19 mouse cellular contexts compared by ENCODE assay signal in the genomic region with DNA sequence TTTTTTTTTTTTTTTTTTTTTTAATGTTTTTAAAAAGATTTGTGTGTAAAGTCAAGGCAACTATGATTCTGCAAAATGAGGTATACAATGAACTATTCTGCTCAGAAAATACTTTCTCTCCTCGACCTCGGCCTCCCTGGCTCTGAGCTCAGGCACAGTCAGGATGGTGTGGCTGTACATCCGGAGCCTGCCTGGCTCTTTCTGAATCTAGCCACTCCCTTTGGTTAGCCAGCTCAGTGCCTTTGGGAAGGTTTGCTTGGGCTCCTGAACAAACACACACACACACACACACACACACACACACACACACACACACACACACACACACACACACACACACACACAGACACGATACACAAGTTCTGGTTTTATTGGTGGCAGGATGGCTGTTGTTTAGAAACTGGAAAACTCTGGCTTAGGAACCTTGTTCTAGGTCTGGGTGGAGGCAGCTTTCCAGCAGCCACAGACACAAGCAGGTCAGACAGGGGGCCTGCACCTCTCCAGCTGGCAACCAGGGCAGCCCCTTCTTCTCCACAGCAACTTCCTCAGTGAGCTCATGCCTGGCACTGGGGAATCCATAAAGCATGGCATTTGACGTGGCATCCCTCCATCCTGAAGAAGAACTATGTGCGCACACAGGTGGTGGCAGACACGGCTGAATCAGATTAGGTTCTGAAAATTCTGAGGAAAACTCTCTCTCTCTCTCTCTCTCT. TPM values are rescaled to one million over a fixed set of nuclear protein-coding genes. Genes with fewer than 3 reads are reported as not detected.
DNase-seq lines count a peak whose midpoint lies in the region; ATAC-seq and TF ChIP-seq lines count a peak whose summit lies in the region.
"Had no signal": no experiment of that assay in that cellular context is flagged by ENCODE, and none has a peak within 500 bp of the region (broad histone marks: within the 10 kb centered on the region; RNA-seq: fewer than 3 reads in every experiment).

No protein-coding gene starts in this region.

- H3K27ac ChIP-seq in MEL (ENCODE audit: control insufficient read depth, low read depth, low read length): no peak overlapping the region
- peak overlapping the region; percentile 52 for H3K27ac ChIP-seq in embryonic fibroblast, embryonic 13.5 days (ENCODE audit: insufficient read depth, low read length)
- H3K27ac ChIP-seq: liver, embryonic 13.5 days had no signal

- peaks cover 2 to 12% of the 10 kb centered on the region in 2 experiments; a peak in 3 of 4 replicates for H3K4me1 ChIP-seq in MEL (ENCODE audit: control insufficient read depth in 1 of 2, insufficient read depth in 2 of 2, low read length in 2 of 2)
- H3K4me1 ChIP-seq in embryonic fibroblast, embryonic 13.5 days (ENCODE audit: control insufficient read depth, insufficient read depth, low read length): peaks cover 4% of the 10 kb centered on the region; the same call in 1 of the 2 replicates

- intact Hi-C loops in heart, postnatal 14 days (cut with DNase I): no loop called here

- H3K27me3 ChIP-seq in MEL (ENCODE audit: control insufficient read depth in 1 of 2, insufficient read depth in 2 of 2, low read length in 2 of 2): no peaks in the 10 kb centered on the region
- H3K27me3 ChIP-seq: liver, embryonic 13.5 days had no signal

- no peak for TF ChIP-seq CTCF in MEL (IDR thresholded peaks at IDR 0.05 in 2 of 3, conservative IDR thresholded peaks at IDR 0.05 in 1 of 3; ENCODE audit: control insufficient read depth in 1 of 3, insufficient read depth in 1 of 3, low read depth in 2 of 3, low read length in 3 of 3, poor library complexity in 1 of 3, severe bottlenecking in 1 of 3)
- TF ChIP-seq CTCF in embryonic fibroblast, embryonic 13.5 days (IDR thresholded peaks at IDR 0.05; ENCODE audit: borderline replicate concordance, insufficient read depth, low read length): no peak

- TF ChIP-seq EP300 in MEL (IDR thresholded peaks at IDR 0.05; ENCODE audit: low read depth in 1 of 2, low read length in 2 of 2): no peak

- ATAC-seq in erythroblast, adult 5-6 weeks (replicated peaks; ENCODE audit: low FRiP score, poor library complexity, severe bottlenecking): no peak
- ATAC-seq: inflammation-experienced regulatory T-cells, adult 6 months; lung, postnatal 0 days had no signal

- H3K9me3 ChIP-seq in MEL (replicated peaks; ENCODE audit: insufficient read depth, low read length): no peaks in the 10 kb centered on the region
- H3K9me3 ChIP-seq: liver, embryonic 13.5 days had no signal

- no peak for TF ChIP-seq RAD21 in MEL (IDR thresholded peaks at IDR 0.05; ENCODE audit: low read depth, low read length)

- DNase-seq in adrenal gland, postnatal 10 days: peak; percentile 26
- no peak for DNase-seq in adrenal gland, adult 18-20 months (ENCODE audit: low spot score in 2 of 2)
- DNase-seq in heart, adult 11 months: peak; percentile 69
- no peak for DNase-seq in heart, postnatal 14 days
- DNase-seq in MEL (ENCODE audit: low read depth, low spot score): no peak
- DNase-seq in retina, postnatal 1 day: no peak
- DNase-seq: cerebellum, adult 18-20 months; gastrocnemius, postnatal 10 days; kidney, adult 9 months; kidney, postnatal 36 days; left cerebral cortex, postnatal 4 days; liver, embryonic 13.5 days; midbrain, embryonic 14.5 days had no signal

- H3K4me3 ChIP-seq in MEL (ENCODE audit: control insufficient read depth in 1 of 2, insufficient read depth in 1 of 2, low read depth in 2 of 2, low read length in 2 of 2): no peak overlapping the region
- no peak overlapping the region for H3K4me3 ChIP-seq in embryonic fibroblast, embryonic 13.5 days (ENCODE audit: insufficient read depth, low read length)
- H3K4me3 ChIP-seq: erythroblast, embryonic 14.5 days; liver, embryonic 13.5 days had no signal

- no peak for TF ChIP-seq POLR2A in MEL (IDR thresholded peaks at IDR 0.05; ENCODE audit: control insufficient read depth in 1 of 2, insufficient read depth in 1 of 2, low read depth in 1 of 2, low read length in 2 of 2, poor library complexity in 1 of 2)
- TF ChIP-seq POLR2A in embryonic fibroblast, embryonic 13.5 days (IDR thresholded peaks at IDR 0.05; ENCODE audit: low read depth, low read length): 0 out of 2 replicates have a peak, but pooled peaks have one; percentile 28

- no peaks in the 10 kb centered on the region for H3K79me2 ChIP-seq in MEL (ENCODE audit: control insufficient read depth, insufficient read depth, low read length, poor library complexity)

- no peak overlapping the region for H3K9ac ChIP-seq in MEL (ENCODE audit: control insufficient read depth, low read depth, low read length, poor library complexity, severe bottlenecking)
- H3K9ac ChIP-seq: liver, embryonic 13.5 days had no signal

- peaks cover 0 to 7% of the 10 kb centered on the region in 2 experiments; a peak in 3 of 4 replicates for H3K36me3 ChIP-seq in MEL (ENCODE audit: control insufficient read depth in 1 of 2, insufficient read depth in 2 of 2, low read length in 2 of 2)
- H3K36me3 ChIP-seq: liver, embryonic 13.5 days had no signal

TF ChIP-seq in MEL, 35 proteins besides CTCF, POLR2A, EP300 and RAD21:
- TF ChIP-seq ZNF384 (IDR thresholded peaks at IDR 0.05; ENCODE audit: low read depth, low read length): peak; percentile 42; the same call in 1 of the 2 replicates
- TF ChIP-seq MAX (IDR thresholded peaks at IDR 0.05; ENCODE audit: low read length): no peak
- no peak for TF ChIP-seq NRF1 (IDR thresholded peaks at IDR 0.05; ENCODE audit: insufficient read depth, low read depth, low read length, poor library complexity, severe bottlenecking)

RNA-seq across cellular contexts. Expression of a gene that starts 24.5 kb away (rescaled TPM):
- total RNA-seq in adrenal gland, postnatal 10 days (2021): 100 to 1,000 TPM; 119 to 121 TPM
- 100 to 1,000 TPM; 156 to 173 TPM for total RNA-seq in adrenal gland, adult 18-20 months (2021)
- 100 to 1,000 TPM; 128 to 136 TPM for total RNA-seq in heart, postnatal 14 days (2021)
- total RNA-seq in MEL (2012; rRNA removed): 18.4 and 21.6 TPM in 2 replicates
- polyA plus RNA-seq in MEL (2012; ENCODE audit: insufficient read depth in 1 of 2, insufficient read length in 2 of 2, low read depth in 1 of 2, low replicate concordance in 2 of 2, missing spikeins in 1 of 2): 10 to 100 TPM in 1 of 2 experiments, not detected in 1; 22.5 TPM
- polyA plus RNA-seq in embryonic fibroblast, embryonic 13.5 days (2011; ENCODE audit: insufficient read length, low read depth, missing spikeins): 51.0 and 61.1 TPM in 2 replicates
- total RNA-seq in erythroblast, adult 5-6 weeks (2015; ENCODE audit: low replicate concordance): 113 and 121 TPM in 2 replicates
- 170 and 171 TPM in 2 replicates for total RNA-seq in erythroblast, adult 5-6 weeks (2017; ENCODE audit: low replicate concordance)

RNA-seq across cellular contexts. Expression of a gene that starts 27.1 kb away (rescaled TPM):
- 1 to 10 TPM; 3.2 to 4.3 TPM for total RNA-seq in adrenal gland, postnatal 10 days (2021)
- 1 to 10 TPM; 3.1 to 3.4 TPM for total RNA-seq in adrenal gland, adult 18-20 months (2021)
- 1 to 10 TPM; 1.9 to 2.2 TPM for total RNA-seq in heart, postnatal 14 days (2021)
- 6.4 and 8.3 TPM in 2 replicates for total RNA-seq in MEL (2012; rRNA removed)
- 1 to 10 TPM in 1 of 2 experiments, not detected in 1; 9.3 TPM for polyA plus RNA-seq in MEL (2012; ENCODE audit: insufficient read depth in 1 of 2, insufficient read length in 2 of 2, low read depth in 1 of 2, low replicate concordance in 2 of 2, missing spikeins in 1 of 2)
- polyA plus RNA-seq in embryonic fibroblast, embryonic 13.5 days (2011; ENCODE audit: insufficient read length, low read depth, missing spikeins): 3.7 and 4.2 TPM in 2 replicates
- total RNA-seq in erythroblast, adult 5-6 weeks (2015; ENCODE audit: low replicate concordance): 0.77 and 1.9 TPM in 2 replicates
- 0.70 and 1.4 TPM in 2 replicates for total RNA-seq in erythroblast, adult 5-6 weeks (2017; ENCODE audit: low replicate concordance)
- polyA plus RNA-seq: erythroblast, embryonic 14.5 days had no signal

RNA-seq across cellular contexts. Expression of a gene that starts 31.3 kb away (rescaled TPM):
- total RNA-seq in adrenal gland, postnatal 10 days (2021): 1 to 10 TPM; 4.0 to 5.5 TPM
- 1 to 10 TPM; 5.3 to 5.7 TPM for total RNA-seq in adrenal gland, adult 18-20 months (2021)
- total RNA-seq in heart, postnatal 14 days (2021): 1 to 10 TPM; 1.7 to 2.0 TPM
- 0.85 and 0.95 TPM in 2 replicates for total RNA-seq in MEL (2012; rRNA removed)
- 1 to 10 TPM in 1 of 2 experiments, not detected in 1; 2.5 TPM for polyA plus RNA-seq in MEL (2012; ENCODE audit: insufficient read depth in 1 of 2, insufficient read length in 2 of 2, low read depth in 1 of 2, low replicate concordance in 2 of 2, missing spikeins in 1 of 2)
- polyA plus RNA-seq in embryonic fibroblast, embryonic 13.5 days (2011; ENCODE audit: insufficient read length, low read depth, missing spikeins): 11.4 and 12.2 TPM in 2 replicates
- 2.7 TPM in 1 of 2 replicates, not detected in the other for total RNA-seq in erythroblast, adult 5-6 weeks (2015; ENCODE audit: low replicate concordance)
- 4.7 and 5.0 TPM in 2 replicates for total RNA-seq in erythroblast, adult 5-6 weeks (2017; ENCODE audit: low replicate concordance)
- total RNA-seq: megakaryocyte, adult 5-6 weeks had no signal

RNA-seq across cellular contexts. Expression of a gene that starts 46.1 kb away (rescaled TPM):
- 100 to 1,000 TPM; 107 to 114 TPM for total RNA-seq in adrenal gland, postnatal 10 days (2021)
- total RNA-seq in adrenal gland, adult 18-20 months (2021): 100 to 1,000 TPM in 1 of 2 experiments, 10 to 100 TPM in 1; 92.3 to 102 TPM
- total RNA-seq in heart, postnatal 14 days (2021): 10 to 100 TPM; 84.1 to 85.3 TPM
- 295 and 302 TPM in 2 replicates for total RNA-seq in MEL (2012; rRNA removed)
- 100 to 1,000 TPM; 355 to 642 TPM for polyA plus RNA-seq in MEL (2012; ENCODE audit: insufficient read depth in 1 of 2, insufficient read length in 2 of 2, low read depth in 1 of 2, low replicate concordance in 2 of 2, missing spikeins in 1 of 2)
- polyA plus RNA-seq in embryonic fibroblast, embryonic 13.5 days (2011; ENCODE audit: insufficient read length, low read depth, missing spikeins): 141 and 154 TPM in 2 replicates
- total RNA-seq in erythroblast, adult 5-6 weeks (2015; ENCODE audit: low replicate concordance): 27.0 and 31.7 TPM in 2 replicates
- 30.4 and 40.3 TPM in 2 replicates for total RNA-seq in erythroblast, adult 5-6 weeks (2017; ENCODE audit: low replicate concordance)

RNA-seq across cellular contexts. Expression of a gene that starts 46.2 kb away (rescaled TPM):
- 10 to 100 TPM; 15.4 to 16.1 TPM for total RNA-seq in adrenal gland, postnatal 10 days (2021)
- 10 to 100 TPM; 19.7 to 23.2 TPM for total RNA-seq in adrenal gland, adult 18-20 months (2021)
- total RNA-seq in heart, postnatal 14 days (2021): 10 to 100 TPM; 10.9 to 11.9 TPM
- total RNA-seq in MEL (2012; rRNA removed): 10.9 and 12.5 TPM in 2 replicates
- polyA plus RNA-seq in MEL (2012; ENCODE audit: insufficient read depth in 1 of 2, insufficient read length in 2 of 2, low read depth in 1 of 2, low replicate concordance in 2 of 2, missing spikeins in 1 of 2): 10 to 100 TPM in 1 of 2 experiments, not detected in 1; 15.1 TPM
- 7.5 and 8.0 TPM in 2 replicates for polyA plus RNA-seq in embryonic fibroblast, embryonic 13.5 days (2011; ENCODE audit: insufficient read length, low read depth, missing spikeins)
- total RNA-seq in erythroblast, adult 5-6 weeks (2015; ENCODE audit: low replicate concordance): 1.9 TPM in 2 replicates
- total RNA-seq in erythroblast, adult 5-6 weeks (2017; ENCODE audit: low replicate concordance): 2.5 and 3.6 TPM in 2 replicates

Comparison
In these comparisons a context has a peak if more than half of its experiments do, and no peak if none do; other contexts are left out.
1. DNase-seq: peak in adrenal gland, postnatal 10 days (single experiment) and heart, adult 11 months (single experiment); none in adrenal gland, adult 18-20 months (0 of 2), heart, postnatal 14 days (0 of 2), MEL (single experiment) and retina, postnatal 1 day (single experiment).